Mouse (Mus musculus) frontal cortex, postnatal 14 days (tissue): ENCODE measurements at regions not wholly inside any gene's neighbourhood (a gene's known extent, or its start where the extent isn't known, plus 50 kb on each side); places are given as distances from the start of the nearest gene placed in this dataset.

Experiments used
- DNase-seq, 2 experiments: peaks; one replicate each; pipeline ENCODE4 v3.0.0; 2022; ENCODE audit warnings: low spot score in 2 of 2

DNA sequence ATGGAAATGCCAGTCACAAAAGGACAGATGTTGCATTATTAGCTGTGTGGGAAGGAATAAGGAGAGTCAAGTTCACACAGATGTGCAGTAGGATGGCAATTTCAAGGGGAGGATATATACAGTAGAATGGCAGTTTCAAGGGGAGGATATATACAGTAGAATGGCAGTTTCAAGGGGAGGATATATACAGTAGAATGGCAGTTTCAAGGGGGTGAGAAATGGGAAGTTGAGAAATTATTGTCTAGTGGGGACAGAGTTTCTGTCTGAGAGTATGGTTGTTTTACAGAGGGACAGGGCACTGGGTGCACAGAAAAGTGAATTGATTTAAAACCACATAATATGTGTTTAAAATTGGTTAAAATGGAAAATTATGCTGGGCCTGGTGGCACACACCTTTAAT is 54.8 kb upstream of the Scel start:
- DNase-seq = no peak

DNA sequence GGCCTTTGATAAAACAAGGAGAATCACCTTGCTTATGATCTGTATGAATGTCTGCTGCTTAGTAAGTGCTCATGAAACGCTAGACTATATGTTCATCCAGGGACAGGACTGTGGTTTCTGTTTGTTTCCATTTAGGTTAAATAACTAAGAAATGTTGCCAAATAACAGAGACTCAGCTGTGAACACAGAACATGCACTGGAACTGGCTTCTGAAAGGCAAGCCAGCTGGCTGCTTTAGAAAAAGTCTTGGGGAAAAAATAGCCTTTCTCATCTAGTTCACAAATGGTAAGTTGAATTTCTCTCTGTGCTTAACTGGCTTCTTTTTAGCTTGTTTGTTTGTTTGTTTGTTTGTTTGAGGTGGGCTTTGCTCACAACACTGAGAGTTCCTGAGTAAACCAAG is 57.0 kb upstream of the Scel start:
- no peak for DNase-seq

DNA sequence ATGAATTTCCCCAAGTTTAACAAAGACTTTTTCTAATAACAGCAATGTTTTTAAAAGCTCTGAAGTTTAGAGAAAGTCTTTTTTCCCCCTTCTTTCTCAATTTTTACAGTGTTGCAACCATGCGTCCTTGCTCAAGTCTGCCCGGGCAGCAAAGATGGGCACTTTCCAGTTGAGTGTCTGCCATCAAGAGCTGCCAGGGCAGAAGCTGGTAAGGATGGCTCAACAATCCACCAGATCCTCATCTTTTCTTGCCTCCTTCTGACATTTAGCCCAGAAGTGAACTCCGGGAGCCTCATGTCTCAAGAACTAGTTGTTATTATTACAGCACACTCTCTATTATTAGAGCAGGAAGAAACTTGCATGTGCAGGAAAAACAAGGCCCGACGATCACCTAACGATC is 62.4 kb upstream of the Scel start:
- DNase-seq = no peak

DNA sequence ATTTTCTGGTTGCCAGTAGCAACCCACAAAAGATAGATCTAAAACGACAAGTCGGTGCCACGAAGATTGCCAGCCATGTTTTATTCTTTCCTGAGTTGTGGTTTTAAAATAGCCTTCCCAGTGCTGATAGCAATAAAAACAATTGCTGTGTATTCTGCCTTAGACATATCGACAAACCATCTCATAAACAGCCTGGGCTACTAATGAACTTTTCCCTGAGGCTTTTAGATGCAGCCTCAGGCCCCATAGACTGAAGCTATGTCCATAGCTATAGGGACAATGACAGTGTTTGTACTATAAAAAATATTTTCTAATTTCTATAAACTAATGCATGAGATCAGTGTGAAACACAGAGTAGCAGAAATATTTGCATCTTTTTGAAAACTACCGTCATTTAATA is 63.7 kb upstream of the Scel start:
- no peak for DNase-seq

DNA sequence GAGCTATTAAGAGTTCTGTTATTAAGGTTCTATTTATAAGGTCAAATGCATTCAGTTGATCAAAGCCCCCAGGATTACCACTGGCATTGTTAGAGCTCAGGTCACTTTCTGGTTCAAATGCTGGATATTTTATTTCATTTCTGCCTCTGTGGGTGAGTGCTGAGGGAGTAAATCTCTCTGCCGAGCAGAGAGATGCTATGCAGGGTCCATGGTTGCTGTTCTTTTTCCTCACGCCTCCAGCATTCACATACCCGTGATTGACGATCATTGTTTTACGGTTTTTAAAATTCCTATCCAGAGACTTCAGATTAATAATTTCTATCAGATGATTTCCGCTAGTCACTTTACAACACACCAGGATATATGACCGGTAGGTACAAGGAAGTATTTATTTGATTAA is 64.1 kb upstream of the Scel start:
- no peak for DNase-seq

DNA sequence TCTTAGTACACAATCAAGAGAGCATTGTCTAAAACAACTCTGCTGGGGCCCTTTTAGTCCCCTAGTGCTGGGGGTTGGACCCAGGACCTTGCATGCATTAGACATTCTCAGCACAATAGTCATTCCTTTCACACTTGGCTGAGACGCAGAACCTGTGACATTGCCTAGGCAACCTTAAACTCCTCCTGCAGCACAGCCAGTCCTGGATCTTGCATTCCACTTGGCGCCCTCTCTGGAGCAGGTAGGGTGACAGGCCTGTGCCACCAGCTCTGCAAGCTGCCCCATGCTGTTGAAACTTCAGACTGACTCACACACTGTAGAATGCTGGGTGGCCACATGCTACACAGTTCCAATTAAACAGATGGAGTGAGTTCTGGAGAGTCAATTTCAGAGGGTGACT is 66.5 kb upstream of the Scel start:
- no peak for DNase-seq

DNA sequence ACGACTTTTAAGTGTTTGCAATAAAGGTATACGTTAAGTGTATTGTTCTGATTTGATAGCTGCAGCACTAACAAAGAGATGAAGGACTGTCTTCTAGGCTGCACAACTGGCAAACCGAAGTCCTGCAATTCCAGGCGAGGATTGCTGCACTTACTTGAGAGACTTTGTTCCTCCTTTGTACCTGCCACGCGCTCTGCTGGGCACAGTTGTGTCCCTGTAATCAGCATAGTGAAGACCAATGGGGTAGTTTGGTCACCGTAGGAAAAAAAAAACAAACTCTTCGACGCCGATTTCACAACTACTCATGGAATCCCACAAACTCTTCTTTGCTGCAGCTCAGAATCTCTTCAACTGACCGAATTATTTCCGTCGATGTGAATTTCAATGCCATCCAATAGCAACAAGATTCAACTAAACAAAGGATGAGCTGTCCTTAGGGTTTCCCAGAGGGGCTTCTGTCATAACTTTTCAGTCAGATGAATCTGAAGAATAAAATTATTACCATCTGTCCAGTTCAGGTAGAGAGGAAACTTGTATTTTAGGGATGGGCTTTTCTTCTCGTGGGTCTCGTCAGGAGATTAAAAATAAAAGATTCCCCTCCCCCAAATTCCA is 71.6 kb upstream of the Scel start:
- DNase-seq = no peak

DNA sequence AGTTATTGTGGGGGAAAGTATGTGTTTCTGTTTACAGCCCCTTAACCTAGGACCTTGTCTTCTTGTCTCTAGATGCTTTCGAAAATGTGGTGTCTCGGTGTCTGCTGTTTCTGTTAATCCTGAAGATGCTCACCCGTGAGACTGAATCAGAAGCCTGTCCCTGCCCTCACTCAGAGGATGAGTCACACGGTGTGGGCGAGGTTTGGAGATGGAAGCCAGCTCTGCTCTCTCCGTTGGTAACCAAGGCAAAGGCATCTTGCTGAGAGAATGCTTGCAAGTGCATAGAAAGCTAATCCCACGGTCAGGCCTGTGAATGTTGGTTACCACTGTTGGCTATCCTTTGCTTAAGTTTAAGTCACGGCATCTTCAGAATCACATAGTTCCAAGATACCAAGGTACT is 72.9 kb upstream of the Scel start:
- DNase-seq = peak; percentile 30 to 41

DNA sequence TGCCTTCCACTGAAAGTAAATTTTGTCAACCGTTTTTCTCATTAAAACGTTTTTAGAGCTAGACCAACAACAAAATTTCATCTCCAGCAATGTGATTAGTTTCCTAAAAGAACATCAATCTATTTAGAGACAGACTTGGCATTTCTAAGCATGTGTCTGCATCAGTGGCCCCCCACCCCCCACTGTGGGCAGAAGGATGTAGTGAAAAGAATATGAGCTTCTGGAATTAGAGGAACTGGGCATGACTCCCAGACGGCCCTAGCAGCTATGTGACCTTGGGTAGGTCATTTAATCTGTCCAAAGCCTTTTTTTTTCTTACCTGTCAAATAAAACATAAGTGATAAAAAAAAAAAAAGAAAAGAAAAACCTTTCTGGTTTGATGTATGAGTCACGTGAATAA is 78.9 kb upstream of the Scel start:
- no peak for DNase-seq

DNA sequence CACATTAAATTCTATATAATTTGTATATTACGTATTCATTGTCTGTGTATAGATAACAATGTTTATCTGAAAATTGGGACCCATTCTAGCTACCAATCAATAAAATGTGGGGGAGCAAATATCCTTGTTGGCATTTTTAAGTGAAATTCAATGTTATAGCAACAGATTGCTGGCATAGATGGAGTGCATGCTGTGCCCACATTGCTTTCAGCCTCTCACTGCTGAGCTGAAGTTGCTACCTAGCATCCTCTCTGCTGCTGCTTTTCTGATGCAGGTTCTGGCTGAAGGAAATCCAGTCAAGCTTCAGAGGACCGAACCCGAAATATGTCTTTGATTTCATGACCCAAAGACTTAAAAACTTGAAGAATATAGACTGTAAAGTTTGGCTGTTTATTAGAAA is 80.0 kb upstream of the Scel start:
- no peak for DNase-seq

DNA sequence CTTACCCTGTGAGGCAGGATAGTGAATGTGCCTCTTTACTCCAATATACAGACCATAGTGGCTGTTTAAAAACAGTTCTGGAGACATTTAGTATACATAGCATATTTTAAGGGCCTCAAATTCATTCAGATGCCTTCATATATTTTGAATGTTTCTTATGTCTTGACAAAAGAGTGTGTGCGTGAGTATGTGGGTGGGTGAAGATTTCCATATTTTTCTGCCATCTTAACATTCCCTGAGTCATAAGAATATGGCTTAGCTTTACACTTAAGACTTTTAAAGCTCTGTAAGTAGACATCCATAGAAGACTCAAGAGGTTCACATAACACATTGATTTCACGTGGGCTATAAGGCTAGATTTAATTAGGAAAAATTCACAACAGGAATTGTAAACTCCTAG is 81.3 kb upstream of the Mycbp2 start:
- no peak for DNase-seq

DNA sequence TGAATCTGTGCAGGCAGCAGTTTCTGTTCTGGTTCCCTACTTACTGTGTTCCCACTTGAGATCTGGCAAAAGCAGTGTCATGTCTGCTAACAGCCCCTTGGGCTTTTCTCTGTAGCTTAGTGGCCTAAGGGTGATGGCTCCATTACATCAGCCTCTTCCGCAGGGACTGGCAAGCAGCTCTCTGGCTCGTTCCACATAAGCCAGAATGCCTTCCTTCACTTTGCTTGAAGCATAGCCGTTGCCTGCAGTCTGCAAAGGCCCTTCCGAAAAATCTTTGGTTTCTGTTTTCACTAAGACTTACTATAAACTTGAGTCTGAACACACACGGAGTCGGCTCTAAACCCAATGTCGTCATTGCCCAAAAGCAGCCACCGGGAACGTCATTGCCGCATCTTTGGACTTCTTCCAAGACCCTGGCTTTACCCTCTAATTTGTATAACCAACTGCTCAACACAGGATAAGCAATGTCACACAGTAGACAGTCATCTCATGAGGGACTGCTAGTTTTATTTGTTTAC is 74.8 kb upstream of the Mycbp2 start:
- DNase-seq = no peak

DNA sequence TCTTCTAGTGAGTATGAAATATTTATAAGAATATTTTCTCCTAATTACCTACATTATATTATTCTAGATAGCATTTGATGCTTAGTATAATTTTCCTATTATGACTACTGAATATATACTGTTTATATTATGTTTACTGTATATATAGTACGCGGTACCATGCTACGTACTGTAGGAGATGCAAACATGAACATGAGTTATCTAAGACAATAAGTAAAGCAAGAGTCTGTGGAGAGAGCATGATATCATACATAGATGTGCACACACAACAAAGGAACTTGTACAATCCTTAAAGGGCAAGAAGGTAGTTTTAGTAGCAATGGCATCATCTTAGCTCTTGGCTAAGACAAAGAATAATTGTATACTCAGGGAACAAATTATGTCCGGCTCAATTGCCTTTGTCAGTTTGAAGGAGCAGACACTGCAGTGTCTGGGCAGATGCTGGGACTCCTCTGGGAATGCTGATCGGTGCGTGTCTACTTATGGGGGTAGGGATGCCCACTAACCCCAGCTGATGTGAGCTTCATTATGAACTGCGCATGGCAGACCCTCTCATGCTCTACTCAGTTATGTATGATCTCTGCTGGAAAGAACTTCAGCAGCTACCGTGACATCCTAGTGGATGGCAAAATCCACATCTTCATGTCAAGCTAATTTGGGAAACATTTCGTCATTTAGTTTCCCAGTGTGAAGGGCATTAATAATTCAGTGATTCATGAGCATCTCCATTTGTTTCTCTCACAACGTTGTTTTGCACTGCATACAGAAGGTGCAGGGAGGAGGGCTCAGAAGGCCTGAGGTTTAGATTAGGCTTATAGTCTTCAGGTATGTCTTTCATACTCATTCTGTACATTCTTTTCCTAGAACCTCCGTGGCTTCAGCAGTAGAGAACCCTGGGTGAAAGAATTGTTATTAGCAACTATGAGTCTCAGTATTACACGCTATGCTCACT is 70.8 kb upstream of the Mycbp2 start:
- no peak for DNase-seq

DNA sequence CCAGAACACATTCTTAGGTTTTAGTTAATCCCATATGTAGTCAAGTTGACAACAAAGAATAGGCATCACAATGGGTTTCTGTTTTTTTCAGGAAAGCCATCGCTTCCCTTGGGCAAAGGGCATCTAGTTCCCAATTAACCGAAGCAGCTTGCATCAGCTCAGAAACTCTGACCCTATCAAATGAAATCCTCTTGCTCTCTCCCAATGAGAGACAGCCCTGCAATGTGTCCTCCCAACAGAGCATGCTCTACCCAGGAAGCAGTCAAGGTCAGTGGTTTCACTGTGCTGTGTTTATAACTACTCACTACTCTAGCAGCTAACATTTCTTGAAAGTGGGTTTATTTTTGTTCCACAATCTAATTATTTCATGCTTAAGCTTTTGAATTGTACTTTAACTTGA is 58.0 kb upstream of the Mycbp2 start:
- no peak for DNase-seq

DNA sequence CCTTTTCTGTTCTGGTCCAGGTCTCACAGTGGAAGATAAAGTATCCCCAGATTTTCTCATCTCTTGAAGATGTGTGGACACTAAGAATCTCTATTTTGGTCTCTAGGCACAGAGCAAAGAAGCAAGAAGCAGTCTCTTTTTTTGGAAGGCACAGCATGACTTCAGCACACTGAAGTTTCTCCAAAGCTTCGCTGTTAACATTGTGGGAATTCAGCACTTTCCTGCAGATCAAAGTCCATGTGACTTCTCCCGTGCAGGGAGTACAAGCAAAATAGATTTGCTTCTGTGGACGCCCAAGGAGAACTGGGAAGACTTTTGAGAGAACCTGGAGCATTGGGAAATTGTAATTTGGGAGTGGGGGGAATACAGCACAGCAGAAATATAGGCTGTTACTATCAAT is 56.4 kb upstream of the Mycbp2 start:
- DNase-seq = no peak

DNA sequence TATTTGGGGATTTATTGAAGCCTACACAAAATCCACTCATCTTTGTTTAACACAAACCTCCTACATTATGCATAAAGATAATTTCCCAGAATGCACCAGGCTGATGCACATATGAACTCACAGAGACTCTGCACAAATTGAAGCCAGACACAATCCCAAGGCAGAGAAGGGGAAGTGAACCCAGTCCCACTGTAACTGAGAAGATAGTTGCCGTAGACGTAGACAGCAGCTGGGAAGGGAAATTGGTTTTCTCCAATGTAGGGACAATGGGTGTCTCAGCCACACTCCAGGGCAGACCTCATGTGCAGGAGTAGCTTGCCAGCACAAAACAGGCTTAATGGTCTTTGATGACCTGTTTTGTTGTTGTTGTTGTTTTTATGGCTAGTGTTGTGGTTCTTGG is 55.4 kb upstream of the Mycbp2 start:
- no peak for DNase-seq

DNA sequence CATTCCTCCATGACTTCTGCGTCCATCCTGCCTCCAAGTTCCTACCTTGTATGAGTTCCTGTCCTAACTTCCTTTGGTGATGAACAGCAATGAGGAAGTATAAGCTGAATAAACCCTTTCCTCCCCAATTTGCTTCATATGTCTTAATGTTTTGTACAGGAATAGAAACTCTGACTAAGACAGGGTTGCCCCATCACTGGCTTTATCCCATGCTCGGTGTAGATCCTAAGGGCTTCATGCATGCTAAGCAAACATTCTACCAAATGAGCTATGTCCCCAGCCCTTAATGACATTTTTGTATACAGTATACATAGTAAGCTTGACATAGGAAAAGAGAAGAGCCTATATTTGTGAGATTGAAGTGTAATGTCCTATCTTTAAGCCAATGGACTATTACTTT is 54.7 kb upstream of the Mycbp2 start:
- DNase-seq = no peak

DNA sequence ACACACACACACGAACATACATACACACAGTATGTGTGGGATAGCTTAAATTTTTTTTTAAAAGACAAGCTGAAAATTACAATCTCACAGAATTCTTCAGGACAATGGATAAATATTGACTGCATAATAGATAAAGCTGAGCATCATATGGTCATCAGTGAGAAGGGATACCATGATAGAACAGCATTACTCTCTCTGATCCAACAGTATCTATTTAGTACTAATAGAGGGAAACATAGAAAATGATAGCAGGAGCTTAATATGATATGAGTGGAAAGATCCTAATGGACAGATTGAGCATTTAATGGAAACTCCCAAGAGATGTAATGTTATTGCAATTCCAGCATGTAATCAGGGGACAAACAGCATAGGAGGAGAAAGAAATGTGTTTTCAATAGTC is 51.8 kb upstream of the Mycbp2 start:
- DNase-seq = no peak
